Mouse (Mus musculus) kidney, embryonic 14.5 days (tissue): ENCODE measurements at regions not wholly inside any gene's neighbourhood (a gene's known extent, or its start where the extent isn't known, plus 50 kb on each side); places are given as distances from the start of the nearest gene placed in this dataset.

Experiments
- ATAC-seq: fragments of 200-750 bp; cut with Nextera tagmentation; 2 replicates; pipeline ENCODE4 v1.8.0; 2017; ENCODE audit warnings: moderate number of reproducible peaks, mild to moderate bottlenecking, moderate TSS enrichment, moderate library complexity; ENCODE audit not compliant: low FRiP score, low TSS enrichment
- H3K27ac ChIP-seq: fragments of 300-500 bp; sonication (generic); 2 replicates; pipeline ENCODE4 v1.5.1; 2014; ENCODE audit warnings: low read depth, mild to moderate bottlenecking, low read length, moderate library complexity, mixed read lengths
- H3K27me3 ChIP-seq: fragments of 300-500 bp; sonication (generic); 2 replicates; pipeline ENCODE4 v1.6.1; 2014; ENCODE audit warnings: mild to moderate bottlenecking, low read length; ENCODE audit not compliant: control insufficient read depth, insufficient read depth
- H3K36me3 ChIP-seq: fragments of 300-500 bp; sonication (generic); 2 replicates; pipeline ENCODE4 v1.6.1; 2014; ENCODE audit warnings: low read length, mixed read lengths; ENCODE audit not compliant: control insufficient read depth, insufficient read depth
- H3K4me1 ChIP-seq: fragments of 300-500 bp; sonication (generic); 2 replicates; pipeline ENCODE4 v1.6.1; 2014; ENCODE audit warnings: low read length, mixed read lengths; ENCODE audit not compliant: control insufficient read depth, insufficient read depth
- H3K4me2 ChIP-seq: fragments of 300-500 bp; sonication (generic); replicated peaks from 2 replicates; pipeline ENCODE4 v1.6.1; 2014; ENCODE audit warnings: low read depth, mild to moderate bottlenecking, low read length
- H3K4me3 ChIP-seq: fragments of 300-500 bp; sonication (generic); 2 replicates; pipeline ENCODE4 v1.5.1; 2014; ENCODE audit warnings: mild to moderate bottlenecking, low read length
- H3K9ac ChIP-seq: fragments of 300-500 bp; sonication (generic); 2 replicates; pipeline ENCODE4 v1.6.1; 2014; ENCODE audit warnings: low read depth, mild to moderate bottlenecking, low read length, moderate library complexity
- H3K9me3 ChIP-seq: fragments of 300-500 bp; sonication (generic); 2 replicates; pipeline ENCODE4 v1.6.1; 2016; ENCODE audit warnings: low read length; ENCODE audit not compliant: control insufficient read depth
- WGBS: fragments of 180-500 bp; shearing (Covaris S2); extraction: QIAGEN DNeasy Blood & Tissue Kit; methylation state at CpG from one replicate; pipeline ENCODE4 v1.1.7; 2014; 5-methylcytosine and 5-hydroxymethylcytosine counted together

- Histone ChIP-seq H3K4me2 (no peak overlapping the region), H3K9me3 (no peaks in the 10 kb centered on the region), H3K36me3 (no peaks in the 10 kb centered on the region), H3K4me3 (no peak overlapping the region), H3K4me1 (no peaks in the 10 kb centered on the region), H3K27ac (no peak overlapping the region), H3K27me3 (no peaks in the 10 kb centered on the region), H3K9ac (no peak overlapping the region)
- ATAC-seq, result no peak
- 73% methylated on average over 4 of the region's 4 CpGs for WGBS
Measured at GRCm38 (mm10) chr1:142838663-142839062, 801.8 kb upstream of the B3galt2 start.

GRCm38 (mm10) chr1:142867024-142867700 is 773.3 kb upstream of the B3galt2 start:
- H3K9me3 ChIP-seq, result no peaks in the 10 kb centered on the region
- H3K4me2 ChIP-seq, result no peak overlapping the region
- H3K27ac ChIP-seq, result no peak overlapping the region
- H3K27me3 ChIP-seq, result no peaks in the 10 kb centered on the region
- no peak for ATAC-seq
- H3K9ac ChIP-seq, result no peak overlapping the region
- WGBS, result 79% methylated on average over 4 of the region's 4 CpGs
- H3K36me3 ChIP-seq, result no peaks in the 10 kb centered on the region
- H3K4me3 ChIP-seq, result no peak overlapping the region
- no peaks in the 10 kb centered on the region for H3K4me1 ChIP-seq

GRCm38 (mm10) chr1:142891842-142892241 is 748.6 kb upstream of the B3galt2 start:
- H3K4me1 ChIP-seq, result no peaks in the 10 kb centered on the region
- no peak overlapping the region for H3K27ac ChIP-seq
- H3K36me3 ChIP-seq, result no peaks in the 10 kb centered on the region
- H3K9me3 ChIP-seq, result no peaks in the 10 kb centered on the region
- no peak overlapping the region for H3K9ac ChIP-seq
- no peak overlapping the region for H3K4me2 ChIP-seq
- no peaks in the 10 kb centered on the region for H3K27me3 ChIP-seq
- no peak for ATAC-seq
- no peak overlapping the region for H3K4me3 ChIP-seq

- no peak for ATAC-seq
- WGBS, result 92% methylated on average over 2 of the region's 2 CpGs
- H3K4me1 ChIP-seq, result no peaks in the 10 kb centered on the region
- H3K27me3 ChIP-seq, result no peaks in the 10 kb centered on the region
- no peaks in the 10 kb centered on the region for H3K9me3 ChIP-seq
- no peaks in the 10 kb centered on the region for H3K36me3 ChIP-seq
- H3K27ac ChIP-seq, result no peak overlapping the region
- H3K4me3 ChIP-seq, result no peak overlapping the region
- H3K9ac ChIP-seq, result no peak overlapping the region
- H3K4me2 ChIP-seq, result no peak overlapping the region
Measured at GRCm38 (mm10) chr1:142893156-142893555, 747.3 kb upstream of the B3galt2 start.

- H3K4me2 ChIP-seq, result no peak overlapping the region
- H3K36me3 ChIP-seq, result no peaks in the 10 kb centered on the region
- H3K27me3 ChIP-seq, result no peaks in the 10 kb centered on the region
- no peaks in the 10 kb centered on the region for H3K4me1 ChIP-seq
- H3K27ac ChIP-seq, result no peak overlapping the region
- H3K9ac ChIP-seq, result no peak overlapping the region
- no peak for ATAC-seq
- no peak overlapping the region for H3K4me3 ChIP-seq
- no peaks in the 10 kb centered on the region for H3K9me3 ChIP-seq
Measured at GRCm38 (mm10) chr1:142894145-142894544, 746.3 kb upstream of the B3galt2 start.

GRCm38 (mm10) chr1:142895081-142895480 is 745.4 kb upstream of the B3galt2 start:
- no peaks in the 10 kb centered on the region for H3K4me1 ChIP-seq
- H3K9ac ChIP-seq, result no peak overlapping the region
- WGBS, result 70% methylated on average over 1 of the region's 1 CpGs
- ATAC-seq, result no peak
- no peaks in the 10 kb centered on the region for H3K9me3 ChIP-seq
- H3K36me3 ChIP-seq, result no peaks in the 10 kb centered on the region
- H3K27ac ChIP-seq, result no peak overlapping the region
- H3K4me3 ChIP-seq, result no peak overlapping the region
- no peaks in the 10 kb centered on the region for H3K27me3 ChIP-seq
- H3K4me2 ChIP-seq, result no peak overlapping the region

GRCm38 (mm10) chr1:142909907-142910306 is 730.6 kb upstream of the B3galt2 start:
- no peak overlapping the region for H3K4me3 ChIP-seq
- no peak overlapping the region for H3K9ac ChIP-seq
- H3K27ac ChIP-seq, result no peak overlapping the region
- no peaks in the 10 kb centered on the region for H3K36me3 ChIP-seq
- no peak for ATAC-seq
- no peaks in the 10 kb centered on the region for H3K9me3 ChIP-seq
- H3K4me1 ChIP-seq, result no peaks in the 10 kb centered on the region
- 89% methylated on average over 4 of the region's 4 CpGs for WGBS
- H3K27me3 ChIP-seq, result no peaks in the 10 kb centered on the region
- H3K4me2 ChIP-seq, result no peak overlapping the region

GRCm38 (mm10) chr1:142956686-142957085 is 683.8 kb upstream of the B3galt2 start:
- WGBS, result 89% methylated on average over 3 of the region's 3 CpGs
- ATAC-seq, result no peak
- H3K4me2 ChIP-seq, result no peak overlapping the region
- H3K27ac ChIP-seq, result no peak overlapping the region
- H3K36me3 ChIP-seq, result no peaks in the 10 kb centered on the region
- no peaks in the 10 kb centered on the region for H3K4me1 ChIP-seq
- H3K9ac ChIP-seq, result no peak overlapping the region
- no peak overlapping the region for H3K4me3 ChIP-seq
- H3K27me3 ChIP-seq, result no peaks in the 10 kb centered on the region
- H3K9me3 ChIP-seq, result no peaks in the 10 kb centered on the region

GRCm38 (mm10) chr1:142971475-142971874 is 669.0 kb upstream of the B3galt2 start:
- H3K4me2 ChIP-seq, result no peak overlapping the region
- H3K27ac ChIP-seq, result no peak overlapping the region
- ATAC-seq, result no peak
- no peaks in the 10 kb centered on the region for H3K27me3 ChIP-seq
- H3K4me3 ChIP-seq, result no peak overlapping the region
- H3K36me3 ChIP-seq, result no peaks in the 10 kb centered on the region
- H3K9ac ChIP-seq, result no peak overlapping the region
- H3K9me3 ChIP-seq, result no peaks in the 10 kb centered on the region
- H3K4me1 ChIP-seq, result no peaks in the 10 kb centered on the region
